Mouse (Mus musculus) ES-Bruce4 (cell line): ENCODE measurements around the gene Mif4gd.

Source experiments
- CTCF ChIP-seq: IDR thresholded peaks from one replicate; pipeline ENCODE4 v1.8.1; 2011; ENCODE audit warnings: low read depth, low read length
- EP300 ChIP-seq: IDR thresholded peaks from 2 replicates; pipeline ENCODE4 v1.6.1; 2011; ENCODE audit warnings: low read depth, low read length; ENCODE audit not compliant: insufficient read depth
- POLR2A ChIP-seq: IDR thresholded peaks from one replicate; pipeline ENCODE4 v1.8.1; 2011; ENCODE audit warnings: low read length; ENCODE audit not compliant: insufficient read depth

GRCm38 (mm10) chr11:115604304-115604696 is 8.5 kb downstream of the Mif4gd start:
- TF ChIP-seq CTCF (no peak), EP300 (no peak), POLR2A (no peak)
